Mouse (Mus musculus) right cerebral cortex, adult 18-20 months (tissue): ENCODE data around the gene Hopx.
A peak's percentile ranks its signal among the peaks of the same experiment; 100 is the strongest.

Experiments
- DNase-seq: peaks from one replicate; pipeline ENCODE4 v3.0.0; 2022; ENCODE audit warnings: mixed read lengths

The Hopx gene

GRCm38 (mm10) chr5:77131879-77132278 lies 17.0 kb upstream of the Hopx start:
- no peak for DNase-seq

- no peak for DNase-seq
These were observed 15.5 kb upstream of the Hopx start for GRCm38 (mm10) chr5:77130310-77131020.

GRCm38 (mm10) chr5:77129907-77130306 lies 15.0 kb upstream of the Hopx start:
- DNase-seq = no peak

- DNase-seq = no peak
These were observed 13.9 kb upstream of the Hopx start for GRCm38 (mm10) chr5:77128854-77129253.

- no peak for DNase-seq
These were observed 11.6 kb upstream of the Hopx start for GRCm38 (mm10) chr5:77126415-77126968.

- DNase-seq = no peak
These were observed 9.9 kb upstream of the Hopx start for GRCm38 (mm10) chr5:77124817-77125283.

- DNase-seq = no peak
These were observed 9.2 kb upstream of the Hopx start for GRCm38 (mm10) chr5:77124165-77124564.

- DNase-seq = no peak
These were observed 8.7 kb upstream of the Hopx start for GRCm38 (mm10) chr5:77123597-77123996.

GRCm38 (mm10) chr5:77122254-77123192 lies 7.6 kb upstream of the Hopx start:
- DNase-seq = peak; percentile 35

GRCm38 (mm10) chr5:77120701-77121100 lies 5.8 kb upstream of the Hopx start:
- DNase-seq = no peak

GRCm38 (mm10) chr5:77119475-77120422 lies 4.8 kb upstream of the Hopx start:
- no peak for DNase-seq

- no peak for DNase-seq
These were observed 811 bp upstream of the Hopx start for GRCm38 (mm10) chr5:77115732-77116131.

- no peak for DNase-seq
These were observed 1.1 kb downstream of the Hopx start for GRCm38 (mm10) chr5:77113773-77114172.

- DNase-seq = no peak
These were observed 2.9 kb downstream of the Hopx start for GRCm38 (mm10) chr5:77112066-77112465.

GRCm38 (mm10) chr5:77109814-77110213 lies 5.1 kb downstream of the Hopx start:
- DNase-seq = no peak

- no peak for DNase-seq
These were observed 6.1 kb downstream of the Hopx start for GRCm38 (mm10) chr5:77108806-77109205.

GRCm38 (mm10) chr5:77107146-77107822 lies 7.6 kb downstream of the Hopx start:
- no peak for DNase-seq

GRCm38 (mm10) chr5:77102522-77103365 lies 12.2 kb downstream of the Hopx start:
- no peak for DNase-seq

GRCm38 (mm10) chr5:77100691-77101090 lies 14.2 kb downstream of the Hopx start:
- DNase-seq = no peak

- DNase-seq = no peak
These were observed 14.9 kb downstream of the Hopx start for GRCm38 (mm10) chr5:77099997-77100380.
